Mouse (Mus musculus) T-helper 1 cell (primary cell): ENCODE measurements around the gene Nlgn2.

Experiments
- in situ Hi-C: fragments of 300-600 bp; cut with MboI, MseI; formaldehyde crosslinking; loops from one replicate; pipeline ENCODE4 v1.15.1; 2025; ENCODE audit warnings: high pct_unique_total_duplicates

The Nlgn2 gene

GRCm38 (mm10) chr11:69828832-69829231 is 8.8 kb downstream of the Nlgn2 start:
- in situ Hi-C loops = no loop called here

GRCm38 (mm10) chr11:69823456-69823855 is 14.1 kb downstream of the Nlgn2 start:
- in situ Hi-C loops = no loop called here

- in situ Hi-C loops = no loop called here
These were observed 15.5 kb downstream of the Nlgn2 start, which contains the start of gene Spem1 for GRCm38 (mm10) chr11:69822080-69822479. Spem1 (minus strand) TSS chr11:69822180.

GRCm38 (mm10) chr11:69818871-69819270 is 18.7 kb downstream of the Nlgn2 start:
- in situ Hi-C loops = no loop called here

GRCm38 (mm10) chr11:69818365-69818764 is 19.2 kb downstream of the Nlgn2 start, which contains the start of gene Spem2:
Spem2 (minus strand) TSS chr11:69818465.
- in situ Hi-C loops = no loop called here

GRCm38 (mm10) chr11:69816520-69816919 is 21.1 kb downstream of the Nlgn2 start:
- in situ Hi-C loops = no loop called here

- in situ Hi-C loops = no loop called here
These were observed 22.4 kb downstream of the Nlgn2 start, which contains the start of gene Gm39566 for GRCm38 (mm10) chr11:69815155-69815554. Gm39566 (minus strand) TSS chr11:69815298.

- in situ Hi-C loops = no loop called here
These were observed 27.3 kb downstream of the Nlgn2 start for GRCm38 (mm10) chr11:69810280-69810679.

- in situ Hi-C loops = loop anchor here (5.0 kb wide), 1 partner anchor 70 kb away; the partner anchor contains the start of gene Tmem95
These were observed 29.9 kb downstream of the Nlgn2 start for GRCm38 (mm10) chr11:69807641-69808040.

- in situ Hi-C loops = loop anchor here (5.0 kb wide), 1 partner anchor 71 kb away; the partner anchor contains the start of gene Tmem95
These were observed 31.2 kb downstream of the Nlgn2 start for GRCm38 (mm10) chr11:69806378-69806777.

- in situ Hi-C loops = loop anchor here (5.0 kb wide), 1 partner anchor 72 kb away; the partner anchor contains the start of gene Tmem95
These were observed 32.3 kb downstream of the Nlgn2 start, which contains the start of gene Tmem102 for GRCm38 (mm10) chr11:69804972-69805909. Tmem102 (minus strand) TSS chr11:69805624.

GRCm38 (mm10) chr11:69804652-69804940 is 33.0 kb downstream of the Nlgn2 start:
- in situ Hi-C loops = no loop called here

GRCm38 (mm10) chr11:69803786-69804651 is 33.6 kb downstream of the Nlgn2 start:
- in situ Hi-C loops = no loop called here

- in situ Hi-C loops = no loop called here
These were observed 34.3 kb downstream of the Nlgn2 start for GRCm38 (mm10) chr11:69803328-69803727.

GRCm38 (mm10) chr11:69802648-69803105 is 34.9 kb downstream of the Nlgn2 start:
- in situ Hi-C loops = no loop called here

- in situ Hi-C loops = no loop called here
These were observed 36.1 kb downstream of the Nlgn2 start, which contains the start of gene Fgf11 for GRCm38 (mm10) chr11:69801379-69801977. Fgf11 (minus strand) TSS chr11:69801857.

GRCm38 (mm10) chr11:69800392-69801197 is 37.0 kb downstream of the Nlgn2 start:
- in situ Hi-C loops = no loop called here

- in situ Hi-C loops = no loop called here
These were observed 37.5 kb downstream of the Nlgn2 start for GRCm38 (mm10) chr11:69800138-69800391.

GRCm38 (mm10) chr11:69799394-69800137 is 38.0 kb downstream of the Nlgn2 start:
- in situ Hi-C loops = no loop called here

- in situ Hi-C loops = no loop called here
These were observed 39.7 kb downstream of the Nlgn2 start for GRCm38 (mm10) chr11:69797924-69798323.
